Mouse (Mus musculus): ENCODE measurements around the gene Slc25a43. TPM values are rescaled to one million over a fixed set of nuclear protein-coding genes. Genes with fewer than 3 reads are reported as not detected.

Gene Slc25a43
- total RNA-seq (2021): 1 to 10 TPM; 1.0 to 1.1 TPM
- 2.8 and 3.4 TPM in 2 replicates for polyA plus RNA-seq (2012; rRNA removed)
- long read RNA-seq, partial matches to known transcripts: 0 of 1 reads
- long read RNA-seq, other reads (novel, unspliced or antisense): 1 of 1 reads

GRCm38 (mm10) chrX:36743503-36744101 is at the start of gene Slc25a43:
TSS of gene Slc25a43 (plus strand) at chrX:36743659.
- peak; percentile 64 for DNase-seq

GRCm38 (mm10) chrX:36740124-36740951 is 3.1 kb upstream of the Slc25a43 start:
- DNase-seq: no peak

GRCm38 (mm10) chrX:36741278-36741677 is 2.2 kb upstream of the Slc25a43 start:
- DNase-seq: no peak

DNA sequence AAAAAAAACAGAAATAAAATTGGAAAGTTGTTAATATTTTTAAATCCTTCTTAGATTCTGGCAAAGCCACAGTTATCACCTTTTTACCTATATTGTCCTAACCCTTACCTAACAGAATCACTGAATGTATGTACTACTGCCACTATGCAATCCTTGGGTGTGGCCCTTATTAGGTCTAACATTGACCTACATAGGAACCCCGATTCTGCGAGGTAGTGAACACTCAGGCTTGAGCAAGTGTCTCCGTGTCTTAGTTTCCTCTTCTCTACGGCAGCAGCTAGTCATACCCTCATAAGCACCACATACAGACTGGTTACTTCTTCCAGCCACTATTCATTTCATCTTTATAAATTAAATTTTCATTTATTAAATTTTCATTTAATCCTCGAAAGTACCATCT is 715 bp upstream of the Slc25a43 start:
- no peak for DNase-seq

DNA sequence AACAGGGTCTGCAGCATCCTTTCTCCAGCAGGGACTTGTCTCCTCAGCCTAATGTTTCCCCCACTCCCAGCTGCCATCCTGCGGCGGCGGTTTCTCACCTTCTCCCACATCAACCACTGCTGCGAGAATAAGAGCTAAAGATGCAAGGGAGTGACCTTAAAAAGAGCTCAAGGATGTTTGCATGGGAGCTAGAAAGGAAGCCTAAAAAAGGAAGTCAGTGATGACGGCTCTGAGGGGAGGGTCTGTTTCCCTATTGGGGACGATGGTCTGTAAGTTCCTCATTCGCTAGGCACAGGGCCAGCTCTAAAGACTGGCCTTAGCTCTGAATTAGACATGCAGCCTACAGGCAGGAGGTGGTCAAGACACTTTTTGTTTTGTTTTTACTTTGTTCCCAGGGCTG is 1.3 kb downstream of the Slc25a43 start:
- peak; percentile 34 for DNase-seq

DNA sequence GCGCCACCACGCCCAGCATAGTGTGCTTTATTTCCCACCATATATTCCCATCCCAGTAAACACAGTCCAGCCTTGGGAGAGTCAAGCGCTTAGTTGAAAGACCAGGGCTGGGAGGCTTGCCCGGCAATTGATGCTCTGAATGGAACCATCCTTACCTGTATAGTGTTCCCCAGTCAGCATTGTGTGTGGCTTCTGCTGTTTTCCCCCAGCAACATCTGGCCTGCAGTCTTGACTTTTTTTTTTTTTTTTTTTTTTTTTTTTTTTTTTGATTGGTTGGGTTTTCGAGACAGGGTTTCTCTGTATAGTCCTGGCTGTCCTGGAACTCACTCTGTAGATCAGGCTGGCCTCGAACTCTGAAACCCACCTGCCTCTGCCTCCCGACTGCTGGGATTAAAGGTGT is 1.9 kb downstream of the Slc25a43 start:
- DNase-seq: no peak

GRCm38 (mm10) chrX:36746789-36747188 is 3.3 kb downstream of the Slc25a43 start:
- DNase-seq: no peak

DNA sequence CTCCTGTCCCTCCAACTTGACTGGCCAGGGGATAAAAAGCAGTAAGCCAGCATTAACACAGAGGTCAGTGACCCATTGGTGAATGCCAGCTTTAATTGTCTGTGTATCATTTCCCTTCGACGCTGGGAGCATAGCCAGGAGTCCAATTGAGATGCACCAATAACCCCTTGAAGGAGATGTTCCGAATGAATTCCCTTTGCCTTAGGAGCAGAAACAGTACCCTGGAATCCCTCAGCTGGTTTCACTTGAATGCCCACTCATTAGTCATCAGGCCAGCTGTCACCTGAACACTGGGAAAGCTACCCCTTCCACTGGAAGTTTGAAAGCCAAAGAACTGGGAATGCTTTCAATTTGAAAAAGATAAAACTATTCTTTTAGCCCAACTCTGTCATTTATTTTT is 5.1 kb downstream of the Slc25a43 start:
- no peak for DNase-seq

- no peak for DNase-seq
These were observed 5.9 kb downstream of the Slc25a43 start for GRCm38 (mm10) chrX:36749281-36749785.

DNA sequence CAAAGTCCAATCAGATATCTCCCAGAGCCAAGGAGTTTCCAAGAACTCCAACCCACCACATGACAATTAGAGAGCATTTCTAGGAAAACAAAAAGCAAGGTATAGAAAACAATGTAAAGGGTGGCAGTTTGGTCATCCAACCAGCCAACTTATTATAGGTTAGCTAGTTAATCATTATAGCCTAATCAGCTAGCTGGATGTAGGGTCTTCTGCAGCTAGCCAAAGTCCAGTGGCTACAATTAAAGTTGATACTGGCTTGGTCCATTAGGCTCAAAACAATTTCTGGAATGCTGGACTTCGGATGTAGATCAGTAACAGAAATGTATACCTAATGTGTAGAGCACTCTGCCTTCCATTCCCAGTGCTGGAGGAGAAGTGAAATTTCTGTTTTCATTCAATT is 7.1 kb downstream of the Slc25a43 start:
- no peak for DNase-seq

- no peak for DNase-seq
These were observed 9.1 kb downstream of the Slc25a43 start for GRCm38 (mm10) chrX:36752586-36752985.

- DNase-seq: no peak
These were observed 14.5 kb downstream of the Slc25a43 start for GRCm38 (mm10) chrX:36757796-36758472.

DNA sequence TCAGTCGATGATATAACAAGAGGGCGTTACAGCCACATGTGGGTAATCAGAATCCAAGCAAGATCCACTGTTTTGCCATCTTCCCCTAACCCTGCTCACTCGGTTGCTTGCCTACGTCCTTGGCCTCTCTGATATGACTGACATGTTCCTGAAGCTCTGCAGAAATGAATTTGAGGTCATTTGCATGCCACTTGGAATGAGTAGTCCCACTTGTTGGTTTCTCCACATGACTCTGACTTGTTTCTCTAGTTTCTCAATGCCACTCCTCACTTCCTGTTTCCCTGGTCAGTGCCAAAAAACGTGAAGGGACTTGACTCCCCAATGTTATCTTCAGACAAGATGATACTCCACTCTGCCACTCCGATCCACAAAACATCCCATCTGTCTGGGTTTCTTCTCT is 15.1 kb downstream of the Slc25a43 start:
- peak; percentile 32 for DNase-seq

- DNase-seq: no peak
These were observed 17.6 kb downstream of the Slc25a43 start for GRCm38 (mm10) chrX:36760946-36761635.

DNA sequence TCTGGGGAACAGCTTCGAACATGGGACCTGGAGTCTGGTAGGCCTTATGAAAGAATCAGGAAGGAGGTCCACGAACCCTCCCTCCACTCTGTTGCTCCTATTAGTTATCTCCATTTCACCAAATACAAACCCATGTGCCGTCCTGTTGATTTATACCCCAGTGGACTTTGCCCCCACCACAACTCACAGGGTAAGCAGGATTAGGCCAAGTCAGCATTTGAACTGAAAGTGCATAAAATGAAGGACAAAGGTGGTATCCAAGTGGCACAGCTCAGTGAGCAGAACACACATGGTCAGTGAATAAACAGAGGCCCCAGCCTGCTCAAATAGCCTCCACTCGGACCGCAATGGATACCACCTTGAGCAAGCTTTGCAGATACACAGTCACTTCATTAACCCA is 18.8 kb downstream of the Slc25a43 start:
- DNase-seq: no peak

DNA sequence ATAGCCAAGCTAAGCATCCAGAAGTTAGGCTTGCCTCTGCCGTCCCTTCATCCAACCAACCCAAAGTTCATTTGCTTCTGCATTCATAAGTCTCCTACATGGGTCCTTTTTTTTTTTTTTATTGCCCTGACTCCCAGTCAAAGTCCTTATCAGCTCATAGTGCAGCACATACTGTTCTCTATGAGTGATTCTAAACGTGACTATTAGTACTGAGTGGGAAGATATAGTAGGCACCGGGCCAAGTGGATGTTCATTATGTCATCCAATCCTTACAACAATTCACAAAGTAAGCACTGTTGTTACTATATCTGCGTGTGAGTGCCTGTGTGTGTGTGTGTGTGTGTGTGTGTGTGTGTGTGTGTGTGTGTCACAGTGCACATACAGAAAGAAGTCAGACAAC is 19.4 kb downstream of the Slc25a43 start:
- no peak for DNase-seq

DNA sequence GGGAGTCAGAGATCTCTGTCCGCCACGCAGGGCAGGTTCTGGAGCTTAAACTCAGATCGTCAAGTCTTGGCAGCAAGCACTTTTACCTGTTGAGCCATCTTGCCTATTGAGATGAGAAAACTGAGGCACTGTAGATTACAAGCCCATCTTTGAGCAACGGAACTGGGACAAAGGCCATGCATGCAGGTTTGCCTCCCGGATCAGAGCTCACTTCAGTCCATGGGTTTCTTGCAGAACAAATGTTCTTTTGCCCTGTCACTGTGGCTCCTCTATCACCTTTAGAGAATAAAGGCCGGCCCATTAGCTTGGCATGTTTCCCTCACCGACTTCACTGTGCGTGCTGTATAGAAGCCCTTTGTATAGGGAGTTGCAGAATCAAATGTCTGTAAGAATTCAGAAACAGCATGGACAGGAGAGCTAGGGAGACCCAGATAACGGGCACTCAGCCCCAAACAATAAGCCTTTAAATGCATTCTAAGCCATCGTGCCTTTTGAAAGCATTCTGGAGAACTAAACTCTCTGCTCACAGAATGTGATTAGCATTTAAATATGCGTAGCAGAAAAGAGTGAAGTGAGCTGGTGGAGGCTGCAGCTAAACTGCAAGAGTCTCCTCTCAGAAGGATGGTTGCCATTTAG is 20.0 kb downstream of the Slc25a43 start:
- DNase-seq: no peak

GRCm38 (mm10) chrX:36763934-36764317 is 20.5 kb downstream of the Slc25a43 start:
- no peak for DNase-seq

GRCm38 (mm10) chrX:36767386-36767785 is 23.9 kb downstream of the Slc25a43 start:
- no peak for DNase-seq

GRCm38 (mm10) chrX:36772591-36772990 is 29.1 kb downstream of the Slc25a43 start:
- DNase-seq: no peak

GRCm38 (mm10) chrX:36775520-36775919 is 32.1 kb downstream of the Slc25a43 start:
- DNase-seq: no peak

- DNase-seq: no peak
These were observed 34.2 kb downstream of the Slc25a43 start for GRCm38 (mm10) chrX:36777694-36778093.
